Mouse (Mus musculus): ENCODE measurements around the gene Pcyt1a. TPM values are rescaled to one million over a fixed set of nuclear protein-coding genes. Genes with fewer than 3 reads are reported as not detected.

The Pcyt1a gene
- polyA plus RNA-seq, 1 experiment from 2014 or later = 48.7 TPM

GRCm38 (mm10) chr16:32516006-32516962 is 85.6 kb downstream of the Pcyt1a start:
- peak overlapping the region; percentile 41; the same call in 1 of the 2 replicates for H3K9ac ChIP-seq (ENCODE audit: low read length)
- H3K4me3 ChIP-seq (ENCODE audit: control insufficient read depth in 1 of 2, insufficient read depth in 1 of 2, low read depth in 1 of 2, low read length in 2 of 2) = no peak overlapping the region
- no peaks in the 10 kb centered on the region for H3K9me3 ChIP-seq (ENCODE audit: control insufficient read depth, low read length)
- ATAC-seq (ENCODE audit: insufficient number of reproducible peaks, insufficient read depth, low FRiP score, low read depth) = no peak
- 37% methylated on average over 21 of the region's 21 CpGs for WGBS
- peak overlapping the region; percentile 40; the same call in 1 of the 2 replicates for H3K4me2 ChIP-seq (ENCODE audit: low read length)
- H3K27ac ChIP-seq (replicated peaks in 1 of 2; ENCODE audit: control insufficient read depth in 1 of 2, insufficient read depth in 1 of 2, low read depth in 2 of 2, low read length in 2 of 2) = peak overlapping the region in 1 of 2 experiments; percentile 33; a peak in 1 of 4 replicates
- H3K36me3 ChIP-seq (ENCODE audit: control insufficient read depth, insufficient read depth, low read length) = no peaks in the 10 kb centered on the region
- H3K4me1 ChIP-seq (ENCODE audit: control insufficient read depth in 2 of 2, insufficient read depth in 2 of 2, low read length in 2 of 2) = peaks cover 11 to 12% of the 10 kb centered on the region in 2 experiments
- H3K27me3 ChIP-seq (ENCODE audit: control insufficient read depth, insufficient read depth, low read length) = no peaks in the 10 kb centered on the region

DNA sequence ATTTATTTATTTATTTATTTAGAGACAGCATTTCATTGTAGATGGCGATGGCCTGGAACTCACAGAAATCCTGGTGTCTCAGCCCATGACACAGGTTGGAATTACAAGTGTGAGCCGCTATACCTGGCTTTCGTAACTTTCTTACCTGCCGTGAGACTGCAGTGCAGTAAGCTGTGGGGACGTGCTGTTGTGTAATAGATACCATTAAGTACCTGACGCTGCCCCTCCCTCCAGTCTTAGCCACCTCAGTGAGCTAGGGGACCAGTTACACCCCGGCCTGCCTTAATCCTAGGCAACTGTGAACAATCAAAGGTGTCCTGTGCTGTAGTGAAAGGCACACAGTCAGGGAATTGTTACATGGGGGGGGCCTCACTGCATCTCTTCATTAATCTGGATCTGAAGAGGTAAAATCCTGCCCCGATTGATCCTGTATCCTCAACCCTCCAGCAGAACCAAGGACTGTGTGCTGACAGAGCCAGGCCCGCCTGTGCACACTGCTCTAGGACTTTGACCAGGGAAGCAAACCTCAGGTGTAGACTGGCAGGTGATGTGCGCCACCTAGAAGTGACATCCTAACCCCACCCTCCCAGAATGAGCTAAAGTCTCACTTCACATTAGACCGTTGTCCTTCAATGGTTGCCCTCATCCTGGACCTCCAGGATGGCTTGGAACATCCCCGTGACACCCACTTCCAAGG is 87.2 kb downstream of the Pcyt1a start:
- H3K27me3 ChIP-seq (ENCODE audit: control insufficient read depth, insufficient read depth, low read length) = no peaks in the 10 kb centered on the region
- H3K4me1 ChIP-seq (ENCODE audit: control insufficient read depth in 2 of 2, insufficient read depth in 2 of 2, low read length in 2 of 2) = peaks cover 11 to 15% of the 10 kb centered on the region in 2 experiments; a peak in 3 of 4 replicates
- H3K4me2 ChIP-seq (ENCODE audit: low read length) = no peak overlapping the region
- no peaks in the 10 kb centered on the region for H3K36me3 ChIP-seq (ENCODE audit: control insufficient read depth, insufficient read depth, low read length)
- H3K4me3 ChIP-seq (ENCODE audit: control insufficient read depth in 1 of 2, insufficient read depth in 1 of 2, low read depth in 1 of 2, low read length in 2 of 2) = no peak overlapping the region
- no peaks in the 10 kb centered on the region for H3K9me3 ChIP-seq (ENCODE audit: control insufficient read depth, low read length)
- ATAC-seq (ENCODE audit: insufficient number of reproducible peaks, insufficient read depth, low FRiP score, low read depth) = no peak
- H3K27ac ChIP-seq (replicated peaks in 1 of 2; ENCODE audit: control insufficient read depth in 1 of 2, insufficient read depth in 1 of 2, low read depth in 2 of 2, low read length in 2 of 2) = no peak overlapping the region
- WGBS = 89% methylated on average over 12 of the region's 12 CpGs
- H3K9ac ChIP-seq (ENCODE audit: low read length) = no peak overlapping the region

- H3K9ac ChIP-seq (ENCODE audit: low read length) = no peak overlapping the region; the same call in 1 of the 2 replicates
- no peak overlapping the region for H3K27ac ChIP-seq (replicated peaks in 1 of 2; ENCODE audit: control insufficient read depth in 1 of 2, insufficient read depth in 1 of 2, low read depth in 2 of 2, low read length in 2 of 2)
- no peaks in the 10 kb centered on the region for H3K36me3 ChIP-seq (ENCODE audit: control insufficient read depth, insufficient read depth, low read length)
- no peaks in the 10 kb centered on the region for H3K27me3 ChIP-seq (ENCODE audit: control insufficient read depth, insufficient read depth, low read length)
- no peak overlapping the region for H3K4me3 ChIP-seq (ENCODE audit: control insufficient read depth in 1 of 2, insufficient read depth in 1 of 2, low read depth in 1 of 2, low read length in 2 of 2)
- peaks cover 18 to 33% of the 10 kb centered on the region in 2 experiments for H3K4me1 ChIP-seq (ENCODE audit: control insufficient read depth in 2 of 2, insufficient read depth in 2 of 2, low read length in 2 of 2)
- WGBS = 58% methylated on average over 15 of the region's 15 CpGs
- no peak overlapping the region for H3K4me2 ChIP-seq (ENCODE audit: low read length)
- no peaks in the 10 kb centered on the region for H3K9me3 ChIP-seq (ENCODE audit: control insufficient read depth, low read length)
- no peak for ATAC-seq (ENCODE audit: insufficient number of reproducible peaks, insufficient read depth, low FRiP score, low read depth)
Measured at GRCm38 (mm10) chr16:32519656-32520371, 89.1 kb downstream of the Pcyt1a start.

- 74% methylated on average over 9 of the region's 9 CpGs for WGBS
- H3K36me3 ChIP-seq (ENCODE audit: control insufficient read depth, insufficient read depth, low read length) = no peaks in the 10 kb centered on the region
- ATAC-seq (ENCODE audit: insufficient number of reproducible peaks, insufficient read depth, low FRiP score, low read depth) = no peak
- peaks cover 18 to 33% of the 10 kb centered on the region in 2 experiments for H3K4me1 ChIP-seq (ENCODE audit: control insufficient read depth in 2 of 2, insufficient read depth in 2 of 2, low read length in 2 of 2)
- H3K9me3 ChIP-seq (ENCODE audit: control insufficient read depth, low read length) = no peaks in the 10 kb centered on the region
- H3K27me3 ChIP-seq (ENCODE audit: control insufficient read depth, insufficient read depth, low read length) = no peaks in the 10 kb centered on the region
- H3K9ac ChIP-seq (ENCODE audit: low read length) = no peak overlapping the region
- no peak overlapping the region for H3K27ac ChIP-seq (replicated peaks in 1 of 2; ENCODE audit: control insufficient read depth in 1 of 2, insufficient read depth in 1 of 2, low read depth in 2 of 2, low read length in 2 of 2)
- no peak overlapping the region for H3K4me2 ChIP-seq (ENCODE audit: low read length)
- H3K4me3 ChIP-seq (ENCODE audit: control insufficient read depth in 1 of 2, insufficient read depth in 1 of 2, low read depth in 1 of 2, low read length in 2 of 2) = no peak overlapping the region
Measured at GRCm38 (mm10) chr16:32520372-32520748, 89.6 kb downstream of the Pcyt1a start.

DNA sequence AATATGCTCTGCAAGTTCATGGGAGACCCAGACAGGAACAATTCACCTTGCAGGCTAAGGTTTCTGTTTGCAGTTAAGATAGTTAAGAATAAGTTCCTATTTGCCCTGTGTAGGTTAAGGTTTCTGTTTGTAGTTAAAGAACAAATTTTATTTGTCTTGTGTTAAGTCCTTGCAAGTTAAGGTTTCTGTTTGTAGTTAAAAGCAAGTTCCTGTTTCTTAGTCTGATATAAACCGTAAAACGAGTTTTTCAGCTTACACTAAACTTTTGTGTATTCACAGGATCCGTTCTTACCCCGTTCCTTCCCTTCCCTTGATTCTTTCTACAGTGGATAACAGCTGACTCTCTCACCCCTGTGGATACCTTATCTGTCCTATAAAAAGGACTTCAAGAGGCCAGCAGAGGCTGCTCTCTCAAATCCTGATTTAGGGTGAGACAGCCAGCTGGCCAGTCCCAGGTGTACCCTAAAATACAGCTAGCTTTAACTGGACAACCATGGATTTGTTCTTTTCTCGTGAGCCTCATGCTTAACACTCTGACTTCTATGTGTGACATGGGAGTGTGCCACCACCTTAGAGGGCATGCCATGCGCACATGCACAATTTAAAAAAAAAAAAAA is 92.0 kb downstream of the Pcyt1a start:
- Histone ChIP-seq H3K9me3 (ENCODE audit: control insufficient read depth, low read length) (no peaks in the 10 kb centered on the region), H3K27ac (replicated peaks in 1 of 2; ENCODE audit: control insufficient read depth in 1 of 2, insufficient read depth in 1 of 2, low read depth in 2 of 2, low read length in 2 of 2) (0 out of 4 replicates have a peak overlapping the region, but pooled peaks of 1 of the 2 experiments have one; percentile 29), H3K9ac (ENCODE audit: low read length) (0 out of 2 replicates have a peak overlapping the region, but pooled peaks have one; percentile 36), H3K36me3 (ENCODE audit: control insufficient read depth, insufficient read depth, low read length) (no peaks in the 10 kb centered on the region), H3K4me1 (ENCODE audit: control insufficient read depth in 2 of 2, insufficient read depth in 2 of 2, low read length in 2 of 2) (peaks cover 11 to 26% of the 10 kb centered on the region in 2 experiments), H3K4me2 (ENCODE audit: low read length) (peak overlapping the region; percentile 14; the same call in 1 of the 2 replicates), H3K4me3 (ENCODE audit: control insufficient read depth in 1 of 2, insufficient read depth in 1 of 2, low read depth in 1 of 2, low read length in 2 of 2) (no peak overlapping the region), H3K27me3 (ENCODE audit: control insufficient read depth, insufficient read depth, low read length) (no peaks in the 10 kb centered on the region)
- no peak for ATAC-seq (ENCODE audit: insufficient number of reproducible peaks, insufficient read depth, low FRiP score, low read depth)
- 42% methylated on average over 6 of the region's 6 CpGs for WGBS

DNA sequence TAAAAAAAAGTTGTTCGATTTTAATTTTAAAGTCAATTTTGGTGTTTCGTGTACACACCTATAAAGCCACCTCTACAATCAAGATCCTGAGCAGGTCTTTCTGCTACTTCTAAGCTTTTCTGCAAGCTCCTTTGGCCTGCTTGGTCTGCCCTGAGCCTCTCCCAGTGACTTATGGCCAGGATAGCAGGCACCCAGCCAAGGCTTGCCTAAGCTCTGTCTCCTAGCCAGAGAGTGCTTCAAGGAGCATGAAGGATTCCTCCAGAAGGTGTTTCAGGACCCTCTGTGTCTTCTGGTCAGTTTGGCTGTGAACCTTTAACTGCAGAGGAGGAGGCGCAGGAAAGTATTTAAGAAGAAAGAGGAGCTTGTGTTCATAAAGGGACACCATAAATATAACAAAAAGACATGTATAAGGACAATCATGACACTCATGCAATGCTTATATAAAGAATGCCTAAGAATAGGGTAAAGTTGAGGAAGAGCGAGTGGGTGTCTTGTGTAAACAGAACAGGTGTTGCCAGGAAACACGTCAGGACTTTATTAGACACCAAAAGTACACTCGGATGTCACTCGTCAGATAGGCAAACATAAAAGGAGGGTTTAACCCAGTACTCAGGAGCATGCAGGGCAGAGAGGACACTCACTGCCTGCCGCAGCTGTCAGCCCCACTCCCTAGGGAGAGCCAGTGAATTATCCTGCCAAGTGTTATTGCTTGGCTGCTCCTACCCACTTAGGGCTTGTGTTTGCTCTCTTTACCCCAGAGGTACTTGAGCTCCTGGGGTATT is 92.9 kb downstream of the Pcyt1a start:
- ATAC-seq (ENCODE audit: insufficient number of reproducible peaks, insufficient read depth, low FRiP score, low read depth) = no peak
- Histone ChIP-seq H3K4me3 (ENCODE audit: control insufficient read depth in 1 of 2, insufficient read depth in 1 of 2, low read depth in 1 of 2, low read length in 2 of 2) (no peak overlapping the region), H3K4me1 (ENCODE audit: control insufficient read depth in 2 of 2, insufficient read depth in 2 of 2, low read length in 2 of 2) (peaks cover 11 to 26% of the 10 kb centered on the region in 2 experiments), H3K9me3 (ENCODE audit: control insufficient read depth, low read length) (no peaks in the 10 kb centered on the region), H3K4me2 (ENCODE audit: low read length) (no peak overlapping the region), H3K36me3 (ENCODE audit: control insufficient read depth, insufficient read depth, low read length) (no peaks in the 10 kb centered on the region), H3K27me3 (ENCODE audit: control insufficient read depth, insufficient read depth, low read length) (no peaks in the 10 kb centered on the region), H3K27ac (replicated peaks in 1 of 2; ENCODE audit: control insufficient read depth in 1 of 2, insufficient read depth in 1 of 2, low read depth in 2 of 2, low read length in 2 of 2) (peak overlapping the region; percentile 11 to 70), H3K9ac (ENCODE audit: low read length) (peak overlapping the region; percentile 40)
- 54% methylated on average over 8 of the region's 8 CpGs for WGBS
